Mouse (Mus musculus): ENCODE results near the gene Nt5dc3. TPM values are rescaled to one million over a fixed set of nuclear protein-coding genes. Genes with fewer than 3 reads are reported as not detected.
A peak's percentile ranks its signal among the peaks of the same experiment; 100 is the strongest.

Nt5dc3 gene
- polyA plus RNA-seq, 1 experiment from 2014 or later = 2.1 TPM

DNA sequence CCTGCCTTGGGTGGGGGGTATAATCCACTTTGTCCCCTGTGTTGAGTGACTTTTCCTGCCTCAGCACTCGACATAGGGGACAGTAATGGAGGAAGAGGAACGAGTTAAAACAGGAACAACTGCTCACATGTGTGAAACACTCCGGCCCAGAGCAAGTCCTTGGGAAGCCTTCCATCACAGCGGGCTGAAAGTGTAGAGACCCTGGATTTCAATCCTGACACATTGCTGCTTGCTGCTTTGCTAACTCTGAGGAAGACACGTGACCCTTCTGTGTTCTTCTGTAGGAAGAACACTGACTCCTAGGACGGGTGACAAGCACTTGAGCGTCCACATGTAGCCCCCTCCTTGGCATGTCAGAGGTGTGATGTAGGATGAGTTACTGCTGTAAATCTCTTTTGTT, 36.3 kb downstream of the Nt5dc3 start:
- 71% methylated on average over 7 of the region's 7 CpGs for WGBS (ENCODE audit: insufficient replicate concordance)
- Histone ChIP-seq H3K27me3 (ENCODE audit: control insufficient read depth, insufficient read depth, low read length) (no peaks in the 10 kb centered on the region), H3K9me3 (replicated peaks; ENCODE audit: control insufficient read depth, low read length) (no peaks in the 10 kb centered on the region), H3K9ac (ENCODE audit: low read depth, low read length) (no peak overlapping the region; the same call in 1 of the 2 replicates), H3K36me3 (ENCODE audit: control insufficient read depth, insufficient read depth, low read length) (no peaks in the 10 kb centered on the region), H3K4me3 (ENCODE audit: low read depth, low read length) (no peak overlapping the region), H3K4me2 (no peak overlapping the region), H3K27ac (ENCODE audit: low read depth, low read length) (no peak overlapping the region), H3K4me1 (ENCODE audit: control insufficient read depth, insufficient read depth, low read length) (peaks cover 27% of the 10 kb centered on the region)
- ATAC-seq (replicated peaks; ENCODE audit: insufficient number of reproducible peaks, low FRiP score, low TSS enrichment) = no peak

DNA sequence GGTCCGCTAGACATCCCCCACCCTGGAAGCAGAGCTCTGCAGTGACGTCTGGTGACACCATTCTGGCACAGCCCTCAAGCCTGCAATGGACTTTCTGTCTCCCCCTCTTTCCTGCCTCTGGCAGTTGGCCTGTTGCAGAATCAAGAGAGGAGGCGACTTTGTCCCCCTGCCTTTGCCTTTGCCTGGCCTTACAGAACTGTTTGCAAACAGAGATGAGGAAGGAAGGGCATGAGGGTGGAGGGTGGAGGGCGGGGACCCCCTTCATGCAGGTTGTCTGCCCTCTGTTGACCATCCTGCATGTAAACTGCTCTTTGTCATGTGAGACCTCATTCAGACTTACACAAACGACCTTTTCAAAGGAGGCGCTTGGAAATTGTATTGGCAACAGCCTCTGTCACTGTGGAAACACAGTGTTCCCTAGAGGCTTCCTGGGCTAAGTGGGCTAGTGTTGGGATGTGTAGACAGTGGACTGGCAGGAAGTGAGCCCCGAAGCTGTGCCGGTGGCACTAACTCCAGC, 40.9 kb downstream of the Nt5dc3 start:
- no peak for ATAC-seq (replicated peaks; ENCODE audit: insufficient number of reproducible peaks, low FRiP score, low TSS enrichment)
- H3K4me3 ChIP-seq (ENCODE audit: low read depth, low read length) = no peak overlapping the region
- no peaks in the 10 kb centered on the region for H3K27me3 ChIP-seq (ENCODE audit: control insufficient read depth, insufficient read depth, low read length)
- no peaks in the 10 kb centered on the region for H3K36me3 ChIP-seq (ENCODE audit: control insufficient read depth, insufficient read depth, low read length)
- peaks cover 16% of the 10 kb centered on the region for H3K4me1 ChIP-seq (ENCODE audit: control insufficient read depth, insufficient read depth, low read length)
- H3K27ac ChIP-seq (ENCODE audit: low read depth, low read length) = peak overlapping the region; percentile 54; the same call in 1 of the 2 replicates
- H3K9ac ChIP-seq (ENCODE audit: low read depth, low read length) = no peak overlapping the region
- H3K9me3 ChIP-seq (replicated peaks; ENCODE audit: control insufficient read depth, low read length) = no peaks in the 10 kb centered on the region
- 42% methylated on average over 8 of the region's 8 CpGs for WGBS (ENCODE audit: insufficient replicate concordance)
- no peak overlapping the region for H3K4me2 ChIP-seq

GRCm38 (mm10) chr10:86821014-86821413, 42.2 kb downstream of the Nt5dc3 start:
- Histone ChIP-seq H3K27me3 (ENCODE audit: control insufficient read depth, insufficient read depth, low read length) (no peaks in the 10 kb centered on the region), H3K27ac (ENCODE audit: low read depth, low read length) (no peak overlapping the region), H3K9ac (ENCODE audit: low read depth, low read length) (no peak overlapping the region), H3K36me3 (ENCODE audit: control insufficient read depth, insufficient read depth, low read length) (peaks cover 2% of the 10 kb centered on the region; the same call in 1 of the 2 replicates), H3K9me3 (replicated peaks; ENCODE audit: control insufficient read depth, low read length) (no peaks in the 10 kb centered on the region), H3K4me3 (ENCODE audit: low read depth, low read length) (no peak overlapping the region), H3K4me2 (no peak overlapping the region), H3K4me1 (ENCODE audit: control insufficient read depth, insufficient read depth, low read length) (peaks cover 18% of the 10 kb centered on the region)
- WGBS (ENCODE audit: insufficient replicate concordance) = 88% methylated on average over 7 of the region's 7 CpGs
- no peak for ATAC-seq (replicated peaks; ENCODE audit: insufficient number of reproducible peaks, low FRiP score, low TSS enrichment)

GRCm38 (mm10) chr10:86824093-86824492, 45.3 kb downstream of the Nt5dc3 start:
- no peak overlapping the region for H3K4me3 ChIP-seq (ENCODE audit: low read depth, low read length)
- no peaks in the 10 kb centered on the region for H3K27me3 ChIP-seq (ENCODE audit: control insufficient read depth, insufficient read depth, low read length)
- H3K27ac ChIP-seq (ENCODE audit: low read depth, low read length) = no peak overlapping the region
- no peak for ATAC-seq (replicated peaks; ENCODE audit: insufficient number of reproducible peaks, low FRiP score, low TSS enrichment)
- H3K9me3 ChIP-seq (replicated peaks; ENCODE audit: control insufficient read depth, low read length) = no peaks in the 10 kb centered on the region
- no peak overlapping the region for H3K4me2 ChIP-seq
- 79% methylated on average over 6 of the region's 6 CpGs for WGBS (ENCODE audit: insufficient replicate concordance)
- no peak overlapping the region for H3K9ac ChIP-seq (ENCODE audit: low read depth, low read length)
- H3K4me1 ChIP-seq (ENCODE audit: control insufficient read depth, insufficient read depth, low read length) = peaks cover 11% of the 10 kb centered on the region
- peaks cover 6% of the 10 kb centered on the region for H3K36me3 ChIP-seq (ENCODE audit: control insufficient read depth, insufficient read depth, low read length)

DNA sequence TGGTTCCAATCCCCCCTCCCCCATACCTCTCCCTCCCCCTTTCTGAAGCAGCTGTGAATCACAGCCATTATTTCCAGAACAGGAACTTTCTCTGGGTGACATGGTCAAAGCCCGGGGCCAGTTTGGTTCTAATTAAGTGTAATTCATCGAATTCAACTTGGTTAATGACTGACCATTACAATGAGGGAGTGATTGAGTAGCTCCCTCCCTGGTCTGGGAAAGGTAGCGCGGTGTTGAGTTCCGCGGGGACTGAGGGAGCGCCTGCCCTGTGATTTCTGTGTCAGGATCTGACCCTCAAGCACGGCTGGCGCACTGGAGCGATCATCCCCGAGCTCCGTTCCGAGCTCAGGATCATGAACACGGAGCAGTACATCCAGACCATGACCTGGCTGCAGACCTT, 46.1 kb downstream of the Nt5dc3 start:
- Histone ChIP-seq H3K9me3 (replicated peaks; ENCODE audit: control insufficient read depth, low read length) (no peaks in the 10 kb centered on the region), H3K27ac (ENCODE audit: low read depth, low read length) (no peak overlapping the region), H3K4me1 (ENCODE audit: control insufficient read depth, insufficient read depth, low read length) (peaks cover 5% of the 10 kb centered on the region), H3K4me2 (no peak overlapping the region), H3K36me3 (ENCODE audit: control insufficient read depth, insufficient read depth, low read length) (peaks cover 6% of the 10 kb centered on the region), H3K9ac (ENCODE audit: low read depth, low read length) (no peak overlapping the region), H3K4me3 (ENCODE audit: low read depth, low read length) (no peak overlapping the region), H3K27me3 (ENCODE audit: control insufficient read depth, insufficient read depth, low read length) (no peaks in the 10 kb centered on the region)
- ATAC-seq (replicated peaks; ENCODE audit: insufficient number of reproducible peaks, low FRiP score, low TSS enrichment) = no peak
- 80% methylated on average over 14 of the region's 14 CpGs for WGBS (ENCODE audit: insufficient replicate concordance)

GRCm38 (mm10) chr10:86825871-86826522, 47.2 kb downstream of the Nt5dc3 start:
- Histone ChIP-seq H3K4me2 (no peak overlapping the region), H3K36me3 (ENCODE audit: control insufficient read depth, insufficient read depth, low read length) (peaks cover 6% of the 10 kb centered on the region), H3K9ac (ENCODE audit: low read depth, low read length) (no peak overlapping the region), H3K27me3 (ENCODE audit: control insufficient read depth, insufficient read depth, low read length) (no peaks in the 10 kb centered on the region), H3K27ac (ENCODE audit: low read depth, low read length) (no peak overlapping the region), H3K9me3 (replicated peaks; ENCODE audit: control insufficient read depth, low read length) (no peaks in the 10 kb centered on the region), H3K4me3 (ENCODE audit: low read depth, low read length) (no peak overlapping the region), H3K4me1 (ENCODE audit: control insufficient read depth, insufficient read depth, low read length) (peaks cover 5% of the 10 kb centered on the region)
- 72% methylated on average over 10 of the region's 10 CpGs for WGBS (ENCODE audit: insufficient replicate concordance)
- no peak for ATAC-seq (replicated peaks; ENCODE audit: insufficient number of reproducible peaks, low FRiP score, low TSS enrichment)

DNA sequence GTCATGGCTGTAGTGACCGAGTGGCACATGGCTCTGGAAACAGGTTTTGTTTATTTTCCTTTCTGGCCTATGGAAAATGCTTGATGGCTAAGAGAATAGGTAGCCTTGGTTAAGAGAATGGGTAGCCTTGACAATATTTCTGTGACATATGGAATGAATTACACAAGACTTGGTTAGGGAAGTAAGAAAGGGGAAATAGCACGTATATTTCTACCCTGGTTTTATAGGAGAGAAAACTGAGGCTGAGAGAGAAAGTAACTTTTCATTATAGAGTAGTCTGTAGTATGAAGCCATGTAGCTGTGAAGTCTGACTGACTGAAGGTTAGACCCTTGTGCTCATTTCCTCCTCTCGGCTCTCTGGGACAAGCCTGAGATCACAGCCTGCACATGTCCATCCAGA, 48.1 kb downstream of the Nt5dc3 start:
- no peak overlapping the region for H3K4me3 ChIP-seq (ENCODE audit: low read depth, low read length)
- H3K4me2 ChIP-seq = no peak overlapping the region
- 76% methylated on average over 3 of the region's 3 CpGs for WGBS (ENCODE audit: insufficient replicate concordance)
- no peak for ATAC-seq (replicated peaks; ENCODE audit: insufficient number of reproducible peaks, low FRiP score, low TSS enrichment)
- H3K27me3 ChIP-seq (ENCODE audit: control insufficient read depth, insufficient read depth, low read length) = no peaks in the 10 kb centered on the region
- H3K27ac ChIP-seq (ENCODE audit: low read depth, low read length) = no peak overlapping the region
- no peaks in the 10 kb centered on the region for H3K9me3 ChIP-seq (replicated peaks; ENCODE audit: control insufficient read depth, low read length)
- no peak overlapping the region for H3K9ac ChIP-seq (ENCODE audit: low read depth, low read length)
- H3K36me3 ChIP-seq (ENCODE audit: control insufficient read depth, insufficient read depth, low read length) = peaks cover 6% of the 10 kb centered on the region
- peaks cover 5% of the 10 kb centered on the region for H3K4me1 ChIP-seq (ENCODE audit: control insufficient read depth, insufficient read depth, low read length)

GRCm38 (mm10) chr10:86828221-86829135, 49.7 kb downstream of the Nt5dc3 start:
- WGBS (ENCODE audit: insufficient replicate concordance) = 83% methylated on average over 15 of the region's 15 CpGs
- Histone ChIP-seq H3K27ac (ENCODE audit: low read depth, low read length) (no peak overlapping the region), H3K4me2 (no peak overlapping the region), H3K36me3 (ENCODE audit: control insufficient read depth, insufficient read depth, low read length) (peaks cover 6% of the 10 kb centered on the region), H3K27me3 (ENCODE audit: control insufficient read depth, insufficient read depth, low read length) (no peaks in the 10 kb centered on the region), H3K9me3 (replicated peaks; ENCODE audit: control insufficient read depth, low read length) (no peaks in the 10 kb centered on the region), H3K9ac (ENCODE audit: low read depth, low read length) (no peak overlapping the region), H3K4me1 (ENCODE audit: control insufficient read depth, insufficient read depth, low read length) (peaks cover 5% of the 10 kb centered on the region), H3K4me3 (ENCODE audit: low read depth, low read length) (no peak overlapping the region)
- ATAC-seq (replicated peaks; ENCODE audit: insufficient number of reproducible peaks, low FRiP score, low TSS enrichment) = no peak

All from heart, embryonic 11.5 days (tissue).